Mouse (Mus musculus): ENCODE results near the gene Naa16.

DNA sequence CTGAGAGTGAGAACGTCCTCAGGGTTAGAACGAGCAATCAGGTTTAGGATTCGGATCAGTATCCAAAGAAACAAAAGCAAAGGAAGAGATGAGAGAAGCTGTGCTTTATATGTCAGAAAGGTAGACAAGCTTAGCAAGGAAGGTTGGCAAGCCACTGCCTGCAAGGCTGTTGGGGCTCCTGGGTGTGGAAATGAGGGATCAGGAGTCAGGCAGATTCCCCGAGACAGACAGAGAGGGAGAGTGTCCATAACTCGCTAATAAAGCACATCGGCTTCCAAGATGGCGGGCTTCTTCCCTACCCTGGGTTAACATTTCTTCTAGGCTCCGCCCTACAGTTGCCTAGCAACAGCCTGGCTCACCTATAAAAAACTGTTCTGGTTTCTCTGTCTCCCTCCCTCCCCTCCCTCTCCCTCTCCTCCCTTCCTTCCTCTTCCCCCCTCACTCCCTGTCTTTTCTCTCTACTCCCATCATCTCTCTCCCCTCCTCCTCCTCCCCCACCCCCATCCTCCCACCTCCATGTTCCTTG, 114.6 kb downstream of the Naa16 start:
- TF ChIP-seq CTCF (IDR thresholded peaks at IDR 0.05; ENCODE audit: control insufficient read depth, insufficient read depth, insufficient replicate concordance, low read depth, low read length) (no peak), POLR2A (IDR thresholded peaks at IDR 0.05; ENCODE audit: control insufficient read depth, low read depth, low read length) (no peak)

Data from testis, adult 2 months (tissue).